Mouse (Mus musculus): ENCODE results near the gene Cryzl1. TPM values are rescaled to one million over a fixed set of nuclear protein-coding genes. Genes with fewer than 3 reads are reported as not detected.

Gene Cryzl1
- polyA plus RNA-seq, 1 experiment from 2014 or later: 74.5 TPM

DNA sequence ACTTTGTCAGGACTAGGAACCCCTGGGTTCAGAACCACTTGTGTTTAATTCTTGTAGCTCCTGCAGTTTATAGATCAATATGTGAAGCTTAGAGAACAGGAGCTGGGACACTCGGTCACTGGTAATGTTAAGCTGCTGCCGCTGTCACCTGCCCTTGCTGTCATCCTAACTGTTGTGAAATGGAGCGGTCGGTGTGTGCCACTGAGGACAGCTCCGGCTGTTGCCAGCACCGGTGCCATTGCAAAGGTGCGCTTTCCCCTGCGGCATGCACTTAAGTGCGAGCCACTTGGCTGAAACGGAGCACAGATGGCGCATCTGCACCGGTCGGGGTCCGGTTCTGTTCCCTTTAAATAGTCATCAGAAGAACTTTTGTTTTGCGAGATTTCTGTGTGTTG is 37.0 kb upstream of the Cryzl1 start:
- Histone ChIP-seq H3K4me3 (ENCODE audit: low read depth, low read length) (no peak overlapping the region), H3K4me2 (no peak overlapping the region), H3K36me3 (ENCODE audit: insufficient read depth) (no peaks in the 10 kb centered on the region), H3K9me3 (ENCODE audit: low read depth, low read length) (no peaks in the 10 kb centered on the region), H3K4me1 (ENCODE audit: insufficient read depth) (no peaks in the 10 kb centered on the region), H3K9ac (no peak overlapping the region), H3K27me3 (ENCODE audit: insufficient read depth, low read length) (no peaks in the 10 kb centered on the region), H3K27ac (ENCODE audit: low read depth) (no peak overlapping the region)
- no peak for TF ChIP-seq CTCF (IDR thresholded peaks at IDR 0.05; ENCODE audit: low read depth)
- no peak for DNase-seq
- no peak for ATAC-seq (ENCODE audit: insufficient read depth)
- WGBS: 83% methylated on average over 15 of the region's 15 CpGs

DNA sequence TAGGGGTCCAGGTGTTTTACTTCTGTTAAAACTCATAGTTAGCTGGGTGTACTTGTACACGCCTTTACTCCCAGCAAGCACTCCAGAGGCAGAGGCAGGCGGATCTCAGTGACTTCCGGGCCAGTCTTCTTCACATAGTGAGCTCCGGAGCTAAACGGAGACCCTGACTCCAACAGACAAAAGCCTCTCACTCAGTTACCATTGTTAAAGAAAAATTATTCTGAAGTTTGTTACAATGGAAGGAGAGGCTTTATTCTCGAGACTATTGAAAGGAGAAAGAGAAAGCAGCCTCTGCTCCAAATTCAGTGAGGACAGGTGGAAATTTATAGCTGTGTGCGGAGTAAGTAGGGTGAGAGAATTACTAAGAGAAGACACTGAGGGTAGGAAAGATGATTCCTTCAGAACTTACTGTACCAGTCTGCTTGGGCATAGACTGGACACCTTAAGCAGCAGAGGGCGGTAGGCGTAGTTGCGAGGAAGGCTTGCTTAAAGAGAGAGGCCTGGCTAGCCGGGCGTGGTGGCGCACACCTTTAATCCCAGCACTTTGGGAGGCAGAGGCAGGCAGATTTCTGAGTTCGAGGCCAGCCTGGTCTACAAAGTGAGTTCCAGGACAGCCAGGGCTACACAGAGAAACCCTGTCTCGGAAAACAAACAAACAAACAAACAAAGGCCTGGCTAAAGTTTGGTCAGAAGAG is 36.5 kb upstream of the Cryzl1 start:
- 91% methylated on average over 15 of the region's 15 CpGs for WGBS

GRCm38 (mm10) chr16:91764414-91764813 is 35.6 kb upstream of the Cryzl1 start:
- TF ChIP-seq CTCF (IDR thresholded peaks at IDR 0.05; ENCODE audit: low read depth): no peak
- Histone ChIP-seq H3K9ac (no peak overlapping the region), H3K4me2 (no peak overlapping the region), H3K4me3 (ENCODE audit: low read depth, low read length) (no peak overlapping the region), H3K36me3 (ENCODE audit: insufficient read depth) (no peaks in the 10 kb centered on the region), H3K27me3 (ENCODE audit: insufficient read depth, low read length) (no peaks in the 10 kb centered on the region), H3K9me3 (ENCODE audit: low read depth, low read length) (no peaks in the 10 kb centered on the region), H3K27ac (ENCODE audit: low read depth) (no peak overlapping the region), H3K4me1 (ENCODE audit: insufficient read depth) (no peaks in the 10 kb centered on the region)
- no peak for DNase-seq
- WGBS: 62% methylated on average over 6 of the region's 6 CpGs
- ATAC-seq (ENCODE audit: insufficient read depth): no peak

More for the DNA sequence above, 36.5 kb upstream of the Cryzl1 start:
- ATAC-seq (ENCODE audit: insufficient read depth) (no peak), DNase-seq (no peak)
- Histone ChIP-seq H3K27ac (ENCODE audit: low read depth) (no peak overlapping the region), H3K9me3 (ENCODE audit: low read depth, low read length) (no peaks in the 10 kb centered on the region), H3K27me3 (ENCODE audit: insufficient read depth, low read length) (no peaks in the 10 kb centered on the region), H3K9ac (no peak overlapping the region), H3K4me1 (ENCODE audit: insufficient read depth) (no peaks in the 10 kb centered on the region), H3K36me3 (ENCODE audit: insufficient read depth) (no peaks in the 10 kb centered on the region), H3K4me3 (ENCODE audit: low read depth, low read length) (no peak overlapping the region), H3K4me2 (no peak overlapping the region)
- no peak for TF ChIP-seq CTCF (IDR thresholded peaks at IDR 0.05; ENCODE audit: low read depth)

- Histone ChIP-seq H3K9me3 (ENCODE audit: low read depth, low read length) (no peaks in the 10 kb centered on the region), H3K27me3 (ENCODE audit: insufficient read depth, low read length) (no peaks in the 10 kb centered on the region), H3K4me1 (ENCODE audit: insufficient read depth) (no peaks in the 10 kb centered on the region), H3K9ac (no peak overlapping the region), H3K36me3 (ENCODE audit: insufficient read depth) (no peaks in the 10 kb centered on the region), H3K4me3 (ENCODE audit: low read depth, low read length) (no peak overlapping the region), H3K4me2 (no peak overlapping the region), H3K27ac (ENCODE audit: low read depth) (no peak overlapping the region)
- ATAC-seq (ENCODE audit: insufficient read depth) (no peak; the same call in 1 of the 2 replicates), DNase-seq (no peak)
- 37% methylated on average over 6 of the region's 6 CpGs for WGBS
- no peak for TF ChIP-seq CTCF (IDR thresholded peaks at IDR 0.05; ENCODE audit: low read depth)
Measured at GRCm38 (mm10) chr16:91763975-91764374, 35.2 kb upstream of the Cryzl1 start.

DNA sequence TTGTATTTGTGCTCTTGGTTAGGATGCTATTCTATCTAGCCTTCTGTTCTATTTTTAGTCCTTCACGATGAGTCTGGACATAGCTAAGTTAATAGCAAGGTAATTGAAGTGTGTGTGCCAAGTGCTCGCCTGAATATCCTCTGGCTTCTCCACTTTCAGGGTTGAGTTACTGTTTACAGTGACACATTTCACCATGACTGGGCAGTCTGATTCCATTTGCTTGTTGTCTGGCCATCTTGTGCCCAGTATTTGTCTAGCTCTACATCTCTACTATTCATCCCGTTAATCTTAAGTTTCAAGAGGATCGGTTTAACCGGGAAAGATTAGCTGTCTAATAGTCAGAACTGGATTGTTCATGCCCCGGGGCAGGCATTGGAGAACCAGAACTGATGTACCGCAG is 33.7 kb upstream of the Cryzl1 start:
- H3K9ac ChIP-seq: no peak overlapping the region
- no peaks in the 10 kb centered on the region for H3K4me1 ChIP-seq (ENCODE audit: insufficient read depth)
- no peak for TF ChIP-seq CTCF (IDR thresholded peaks at IDR 0.05; ENCODE audit: low read depth)
- no peak overlapping the region for H3K4me2 ChIP-seq
- ATAC-seq (ENCODE audit: insufficient read depth) (no peak), DNase-seq (no peak)
- H3K27ac ChIP-seq (ENCODE audit: low read depth): no peak overlapping the region
- no peaks in the 10 kb centered on the region for H3K9me3 ChIP-seq (ENCODE audit: low read depth, low read length)
- no peaks in the 10 kb centered on the region for H3K27me3 ChIP-seq (ENCODE audit: insufficient read depth, low read length)
- H3K4me3 ChIP-seq (ENCODE audit: low read depth, low read length): no peak overlapping the region
- H3K36me3 ChIP-seq (ENCODE audit: insufficient read depth): no peaks in the 10 kb centered on the region
- 59% methylated on average over 7 of the region's 7 CpGs for WGBS

DNA sequence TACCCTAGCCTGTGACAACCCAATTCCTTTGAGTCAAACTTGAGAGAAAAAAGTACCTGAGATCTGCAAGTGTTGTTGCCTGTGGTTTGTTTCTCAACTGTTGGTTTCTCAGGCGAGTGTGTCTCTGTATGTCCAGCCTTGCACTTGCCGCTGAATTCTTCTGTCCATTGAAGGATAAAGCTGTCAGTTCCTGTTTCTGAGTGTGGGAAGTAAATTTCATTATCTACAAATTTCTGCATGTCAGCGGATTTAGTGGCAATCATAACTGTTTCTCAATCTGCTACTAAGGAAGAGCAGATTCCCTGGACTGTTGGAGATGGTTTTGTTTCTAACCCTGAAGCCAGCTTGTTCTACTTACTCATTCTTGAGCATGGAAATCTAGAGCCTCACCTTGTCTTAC is 33.0 kb upstream of the Cryzl1 start:
- no peaks in the 10 kb centered on the region for H3K4me1 ChIP-seq (ENCODE audit: insufficient read depth)
- TF ChIP-seq CTCF (IDR thresholded peaks at IDR 0.05; ENCODE audit: low read depth): no peak
- H3K27ac ChIP-seq (ENCODE audit: low read depth): no peak overlapping the region
- no peak overlapping the region for H3K9ac ChIP-seq
- no peak for ATAC-seq (ENCODE audit: insufficient read depth)
- no peak overlapping the region for H3K4me2 ChIP-seq
- H3K27me3 ChIP-seq (ENCODE audit: insufficient read depth, low read length): no peaks in the 10 kb centered on the region
- no peaks in the 10 kb centered on the region for H3K36me3 ChIP-seq (ENCODE audit: insufficient read depth)
- WGBS: 58% methylated on average over 3 of the region's 3 CpGs
- DNase-seq: no peak
- no peak overlapping the region for H3K4me3 ChIP-seq (ENCODE audit: low read depth, low read length)
- H3K9me3 ChIP-seq (ENCODE audit: low read depth, low read length): no peaks in the 10 kb centered on the region

- H3K9ac ChIP-seq: no peak overlapping the region
- H3K4me2 ChIP-seq: no peak overlapping the region
- H3K4me1 ChIP-seq (ENCODE audit: insufficient read depth): no peaks in the 10 kb centered on the region
- TF ChIP-seq CTCF (IDR thresholded peaks at IDR 0.05; ENCODE audit: low read depth): no peak
- H3K27me3 ChIP-seq (ENCODE audit: insufficient read depth, low read length): no peaks in the 10 kb centered on the region
- DNase-seq (no peak), ATAC-seq (ENCODE audit: insufficient read depth) (no peak)
- no peak overlapping the region for H3K4me3 ChIP-seq (ENCODE audit: low read depth, low read length)
- WGBS: 79% methylated on average over 9 of the region's 9 CpGs
- H3K36me3 ChIP-seq (ENCODE audit: insufficient read depth): no peaks in the 10 kb centered on the region
- H3K9me3 ChIP-seq (ENCODE audit: low read depth, low read length): no peaks in the 10 kb centered on the region
- no peak overlapping the region for H3K27ac ChIP-seq (ENCODE audit: low read depth)
Measured at GRCm38 (mm10) chr16:91761202-91761601, 32.4 kb upstream of the Cryzl1 start.

Measured in lung, embryonic 14.5 days (tissue).